Mouse (Mus musculus) ovary, postnatal 36 days (tissue): ENCODE data around the gene Ggt1.
"Not testable (repeated sequence)": the region's sequence is repeated elsewhere in the genome, so short reads cannot be mapped to it uniquely, and the experiment has no call there.

Source experiments
- DNase-seq: peaks from one replicate; pipeline ENCODE4 v3.0.0; 2022; ENCODE audit warnings: low spot score, mixed read lengths

Ggt1 gene

GRCm38 (mm10) chr10:75551175-75551574 lies 10.2 kb upstream of the Ggt1 start:
- no peak for DNase-seq

- no peak for DNase-seq
Observed at GRCm38 (mm10) chr10:75552106-75552505, 9.3 kb upstream of the Ggt1 start.

GRCm38 (mm10) chr10:75552701-75553450 lies 8.5 kb upstream of the Ggt1 start:
- DNase-seq = no peak

GRCm38 (mm10) chr10:75554090-75554489 lies 7.3 kb upstream of the Ggt1 start:
- no peak for DNase-seq

GRCm38 (mm10) chr10:75555557-75555956 lies 5.8 kb upstream of the Ggt1 start:
- no peak for DNase-seq

- DNase-seq = peak; percentile 25
Observed at GRCm38 (mm10) chr10:75556026-75556425, 5.4 kb upstream of the Ggt1 start.

- no peak for DNase-seq
Observed at GRCm38 (mm10) chr10:75558515-75558914, 2.9 kb upstream of the Ggt1 start.

- DNase-seq = no peak
Observed at GRCm38 (mm10) chr10:75559041-75559675, 2.2 kb upstream of the Ggt1 start.

- DNase-seq = peak; percentile 65
Observed at GRCm38 (mm10) chr10:75559676-75560548, 1.5 kb upstream of the Ggt1 start, which contains the start of gene Lrrc75b. Gene Lrrc75b (minus strand): TSS chr10:75560330.

GRCm38 (mm10) chr10:75560549-75560899 lies 880 bp upstream of the Ggt1 start:
- no peak for DNase-seq

GRCm38 (mm10) chr10:75562596-75562995 lies 1.2 kb downstream of the Ggt1 start:
- no peak for DNase-seq

GRCm38 (mm10) chr10:75564687-75565265 lies 3.4 kb downstream of the Ggt1 start:
- no peak for DNase-seq

- DNase-seq = no peak
Observed at GRCm38 (mm10) chr10:75565436-75565835, 4.0 kb downstream of the Ggt1 start.

GRCm38 (mm10) chr10:75565906-75566305 lies 4.5 kb downstream of the Ggt1 start:
- DNase-seq = no peak

- DNase-seq = no peak
Observed at GRCm38 (mm10) chr10:75566321-75566720, 4.9 kb downstream of the Ggt1 start.

- DNase-seq = not testable (repeated sequence)
Observed at GRCm38 (mm10) chr10:75566765-75567164, 5.4 kb downstream of the Ggt1 start.

- no peak for DNase-seq
Observed at GRCm38 (mm10) chr10:75568029-75568428, 6.6 kb downstream of the Ggt1 start.

GRCm38 (mm10) chr10:75568441-75568840 lies 7.0 kb downstream of the Ggt1 start:
- DNase-seq = no peak

- DNase-seq = no peak
Observed at GRCm38 (mm10) chr10:75568851-75569250, 7.4 kb downstream of the Ggt1 start.

GRCm38 (mm10) chr10:75570981-75571657 lies 9.7 kb downstream of the Ggt1 start:
- no peak for DNase-seq

GRCm38 (mm10) chr10:75571937-75572336 lies 10.5 kb downstream of the Ggt1 start:
- no peak for DNase-seq

GRCm38 (mm10) chr10:75573181-75573580 lies 11.8 kb downstream of the Ggt1 start:
- no peak for DNase-seq
